Mouse (Mus musculus) forebrain, embryonic 16.5 days (tissue): ENCODE data around the gene Rrp1. TPM values are rescaled to one million over a fixed set of nuclear protein-coding genes. Genes with fewer than 3 reads are reported as not detected.
A peak's percentile ranks its signal among the peaks of the same experiment; 100 is the strongest.

ENCODE experiments used
- ATAC-seq: fragments of 200-750 bp; cut with Nextera tagmentation; 2 replicates; pipeline ENCODE4 v1.8.0; 2017; ENCODE audit warnings: mild to moderate bottlenecking, moderate library complexity
- H3K27ac ChIP-seq: fragments of 300-500 bp; sonication (generic); 2 replicates; pipeline ENCODE4 v1.5.1; 2014; ENCODE audit warnings: low read length, control low read depth
- H3K27me3 ChIP-seq: fragments of 300-500 bp; sonication (generic); replicated peaks from 2 replicates; pipeline ENCODE4 v1.6.1; 2014; ENCODE audit warnings: low read length; ENCODE audit not compliant: control insufficient read depth, insufficient read depth
- H3K36me3 ChIP-seq: fragments of 300-500 bp; sonication (generic); 2 replicates; pipeline ENCODE4 v1.6.1; 2014; ENCODE audit not compliant: control insufficient read depth, insufficient read depth
- H3K4me1 ChIP-seq: fragments of 300-500 bp; sonication (generic); replicated peaks from 2 replicates; pipeline ENCODE4 v1.6.1; 2014; ENCODE audit warnings: low read length; ENCODE audit not compliant: control insufficient read depth, insufficient read depth
- H3K4me2 ChIP-seq: fragments of 300-500 bp; sonication (generic); 2 replicates; pipeline ENCODE4 v1.6.1; 2014; ENCODE audit warnings: mild to moderate bottlenecking, low read length, control low read depth
- H3K4me3 ChIP-seq: fragments of 300-500 bp; sonication (generic); replicated peaks from 2 replicates; pipeline ENCODE4 v1.5.1; 2014; ENCODE audit warnings: mild to moderate bottlenecking, low read length, control low read depth
- H3K9ac ChIP-seq: fragments of 300-500 bp; sonication (generic); replicated peaks from 2 replicates; pipeline ENCODE4 v1.6.1; 2014; ENCODE audit warnings: low read depth, low read length, control low read depth
- H3K9me3 ChIP-seq: fragments of 300-500 bp; sonication (generic); 2 replicates; pipeline ENCODE4 v1.6.1; 2016; ENCODE audit warnings: low read length; ENCODE audit not compliant: control insufficient read depth
- WGBS: fragments of 180-500 bp; shearing (Covaris S2); extraction: QIAGEN DNeasy Blood & Tissue Kit; methylation state at CpG from one replicate; pipeline ENCODE4 v1.1.7; 2014; 5-methylcytosine and 5-hydroxymethylcytosine counted together
- polyA plus RNA-seq: library from polyadenylated mRNA; unstranded; fragments of >200 nt; fragmentation: Nextera tagmentation; extraction: Ambion mirVana; gene quantifications from 2 replicates; pipeline ENCODE4 v1.2.1, GENCODE M21; 2015

Rrp1 gene
- polyA plus RNA-seq, 1 experiment from 2014 or later, result 438 TPM

GRCm38 (mm10) chr10:78447396-78447795 is 34.6 kb upstream of the Rrp1 start:
- Histone ChIP-seq H3K27ac (no peak overlapping the region), H3K27me3 (no peaks in the 10 kb centered on the region), H3K9me3 (no peaks in the 10 kb centered on the region), H3K4me3 (no peak overlapping the region), H3K4me2 (no peak overlapping the region), H3K36me3 (0 out of 2 replicates have a peak, but pooled peaks cover 2% of the 10 kb centered on the region), H3K9ac (no peak overlapping the region), H3K4me1 (no peaks in the 10 kb centered on the region)
- 95% methylated on average over 3 of the region's 3 CpGs for WGBS
- ATAC-seq, result no peak

- Histone ChIP-seq H3K27me3 (no peaks in the 10 kb centered on the region), H3K36me3 (0 out of 2 replicates have a peak, but pooled peaks cover 2% of the 10 kb centered on the region), H3K4me1 (no peaks in the 10 kb centered on the region), H3K4me2 (no peak overlapping the region), H3K27ac (no peak overlapping the region), H3K9me3 (no peaks in the 10 kb centered on the region), H3K9ac (no peak overlapping the region), H3K4me3 (no peak overlapping the region)
- 94% methylated on average over 3 of the region's 3 CpGs for WGBS
- no peak for ATAC-seq
Measured at GRCm38 (mm10) chr10:78446195-78446594, 33.4 kb upstream of the Rrp1 start.

- ATAC-seq, result no peak
- Histone ChIP-seq H3K27ac (no peak overlapping the region), H3K27me3 (no peaks in the 10 kb centered on the region), H3K36me3 (0 out of 2 replicates have a peak, but pooled peaks cover 2% of the 10 kb centered on the region), H3K9me3 (no peaks in the 10 kb centered on the region), H3K9ac (no peak overlapping the region), H3K4me2 (no peak overlapping the region), H3K4me1 (no peaks in the 10 kb centered on the region), H3K4me3 (no peak overlapping the region)
- 97% methylated on average over 3 of the region's 3 CpGs for WGBS
Measured at GRCm38 (mm10) chr10:78442292-78442691, 29.4 kb upstream of the Rrp1 start.

GRCm38 (mm10) chr10:78441606-78442005 is 28.8 kb upstream of the Rrp1 start:
- Histone ChIP-seq H3K27ac (no peak overlapping the region), H3K36me3 (0 out of 2 replicates have a peak, but pooled peaks cover 2% of the 10 kb centered on the region), H3K9ac (no peak overlapping the region), H3K4me2 (no peak overlapping the region), H3K4me1 (no peaks in the 10 kb centered on the region), H3K4me3 (no peak overlapping the region), H3K9me3 (no peaks in the 10 kb centered on the region), H3K27me3 (no peaks in the 10 kb centered on the region)
- no peak for ATAC-seq
- WGBS, result 72% methylated on average over 5 of the region's 5 CpGs

- Histone ChIP-seq H3K4me2 (no peak overlapping the region), H3K36me3 (0 out of 2 replicates have a peak, but pooled peaks cover 2% of the 10 kb centered on the region), H3K4me3 (no peak overlapping the region), H3K27me3 (no peaks in the 10 kb centered on the region), H3K9me3 (no peaks in the 10 kb centered on the region), H3K4me1 (no peaks in the 10 kb centered on the region), H3K27ac (no peak overlapping the region), H3K9ac (no peak overlapping the region)
- no peak for ATAC-seq
- 66% methylated on average over 9 of the region's 9 CpGs for WGBS
Measured at GRCm38 (mm10) chr10:78440812-78441211, 28.0 kb upstream of the Rrp1 start.

GRCm38 (mm10) chr10:78439990-78440389 is 27.1 kb upstream of the Rrp1 start:
- H3K4me3 ChIP-seq, result no peak overlapping the region
- no peaks in the 10 kb centered on the region for H3K4me1 ChIP-seq
- H3K9ac ChIP-seq, result no peak overlapping the region
- H3K9me3 ChIP-seq, result no peaks in the 10 kb centered on the region
- H3K27ac ChIP-seq, result no peak overlapping the region
- ATAC-seq, result no peak
- H3K4me2 ChIP-seq, result no peak overlapping the region
- 89% methylated on average over 7 of the region's 7 CpGs for WGBS
- H3K27me3 ChIP-seq, result no peaks in the 10 kb centered on the region
- H3K36me3 ChIP-seq, result 0 out of 2 replicates have a peak, but pooled peaks cover 2% of the 10 kb centered on the region

- H3K9me3 ChIP-seq, result no peaks in the 10 kb centered on the region
- no peak overlapping the region for H3K4me3 ChIP-seq
- WGBS, result 67% methylated on average over 5 of the region's 5 CpGs
- no peak overlapping the region for H3K27ac ChIP-seq
- no peak for ATAC-seq
- no peaks in the 10 kb centered on the region for H3K4me1 ChIP-seq
- H3K9ac ChIP-seq, result no peak overlapping the region
- H3K4me2 ChIP-seq, result no peak overlapping the region
- H3K36me3 ChIP-seq, result 0 out of 2 replicates have a peak, but pooled peaks cover 2% of the 10 kb centered on the region
- H3K27me3 ChIP-seq, result no peaks in the 10 kb centered on the region
Measured at GRCm38 (mm10) chr10:78439550-78439949, 26.7 kb upstream of the Rrp1 start.

- Histone ChIP-seq H3K27me3 (no peaks in the 10 kb centered on the region), H3K27ac (no peak overlapping the region), H3K4me2 (no peak overlapping the region), H3K4me1 (no peaks in the 10 kb centered on the region), H3K36me3 (no peaks in the 10 kb centered on the region), H3K4me3 (no peak overlapping the region), H3K9ac (no peak overlapping the region), H3K9me3 (no peaks in the 10 kb centered on the region)
- 16% methylated on average over 5 of the region's 5 CpGs for WGBS
- ATAC-seq, result peak; percentile 41
Measured at GRCm38 (mm10) chr10:78438094-78438493, 25.3 kb upstream of the Rrp1 start.

GRCm38 (mm10) chr10:78432853-78433252 is 20.0 kb upstream of the Rrp1 start:
- ATAC-seq, result no peak
- Histone ChIP-seq H3K4me1 (no peaks in the 10 kb centered on the region), H3K9me3 (no peaks in the 10 kb centered on the region), H3K4me3 (no peak overlapping the region), H3K27me3 (no peaks in the 10 kb centered on the region), H3K27ac (no peak overlapping the region), H3K4me2 (no peak overlapping the region), H3K36me3 (peaks cover 7% of the 10 kb centered on the region), H3K9ac (no peak overlapping the region)
- 64% methylated on average over 3 of the region's 3 CpGs for WGBS

GRCm38 (mm10) chr10:78429776-78430175 is 16.9 kb upstream of the Rrp1 start:
- Histone ChIP-seq H3K27ac (no peak overlapping the region), H3K4me2 (no peak overlapping the region), H3K9ac (no peak overlapping the region), H3K9me3 (no peaks in the 10 kb centered on the region), H3K4me3 (no peak overlapping the region), H3K4me1 (peaks cover 17% of the 10 kb centered on the region), H3K27me3 (no peaks in the 10 kb centered on the region), H3K36me3 (peaks cover 10% of the 10 kb centered on the region)
- no peak for ATAC-seq
- WGBS, result 93% methylated on average over 2 of the region's 2 CpGs
